Mouse (Mus musculus) ES-Bruce4 (cell line): ENCODE results near the gene Stk39. TPM values are rescaled to one million over a fixed set of nuclear protein-coding genes. Genes with fewer than 3 reads are reported as not detected.

Source experiments
- H3K27ac ChIP-seq: 2 replicates; pipeline ENCODE4 v1.5.1; 2012; ENCODE audit warnings: low read length, inconsistent platforms; ENCODE audit not compliant: insufficient read depth
- H3K27me3 ChIP-seq: 2 replicates; pipeline ENCODE4 v1.6.1; 2012; ENCODE audit warnings: mild to moderate bottlenecking, low read length, inconsistent platforms; ENCODE audit not compliant: control insufficient read depth, poor library complexity, insufficient read depth, severe bottlenecking
- H3K36me3 ChIP-seq: 2 replicates; pipeline ENCODE4 v1.6.1; 2012; ENCODE audit warnings: inconsistent platforms, mild to moderate bottlenecking, low read length, moderate library complexity; ENCODE audit not compliant: control insufficient read depth, poor library complexity, insufficient read depth, severe bottlenecking
- H3K4me1 ChIP-seq: one replicate; pipeline ENCODE4 v1.8.1; 2011; ENCODE audit warnings: low read length; ENCODE audit not compliant: control insufficient read depth, insufficient read depth
- H3K4me3 ChIP-seq: 2 replicates; pipeline ENCODE4 v1.5.1; 2011; ENCODE audit warnings: low read depth, mild to moderate bottlenecking, low read length
- H3K9ac ChIP-seq: 2 replicates; pipeline ENCODE4 v1.6.1; 2012; ENCODE audit warnings: low read depth, mild to moderate bottlenecking, inconsistent platforms; ENCODE audit not compliant: poor library complexity, severe bottlenecking
- H3K9me3 ChIP-seq: replicated peaks from 2 replicates; pipeline ENCODE4 v1.6.1; 2012; ENCODE audit warnings: mild to moderate bottlenecking, low read length, inconsistent platforms; ENCODE audit not compliant: control insufficient read depth, poor library complexity, insufficient read depth, severe bottlenecking
- CTCF ChIP-seq: IDR thresholded peaks from one replicate; pipeline ENCODE4 v1.8.1; 2011; ENCODE audit warnings: low read depth, low read length
- EP300 ChIP-seq: IDR thresholded peaks from 2 replicates; pipeline ENCODE4 v1.6.1; 2011; ENCODE audit warnings: low read depth, low read length; ENCODE audit not compliant: insufficient read depth
- POLR2A ChIP-seq: IDR thresholded peaks from one replicate; pipeline ENCODE4 v1.8.1; 2011; ENCODE audit warnings: low read length; ENCODE audit not compliant: insufficient read depth
- polyA plus RNA-seq: library from polyadenylated mRNA; stranded (reverse); fragments of >200 nt; gene quantifications from 2 replicates; pipeline ENCODE4 v1.2.4, GENCODE M21; 2011; ENCODE audit warnings: low read depth; ENCODE audit not compliant: missing spikeins, insufficient read depth, insufficient read length

Gene Stk39
- polyA plus RNA-seq, 1 experiment = 7.6 TPM

DNA sequence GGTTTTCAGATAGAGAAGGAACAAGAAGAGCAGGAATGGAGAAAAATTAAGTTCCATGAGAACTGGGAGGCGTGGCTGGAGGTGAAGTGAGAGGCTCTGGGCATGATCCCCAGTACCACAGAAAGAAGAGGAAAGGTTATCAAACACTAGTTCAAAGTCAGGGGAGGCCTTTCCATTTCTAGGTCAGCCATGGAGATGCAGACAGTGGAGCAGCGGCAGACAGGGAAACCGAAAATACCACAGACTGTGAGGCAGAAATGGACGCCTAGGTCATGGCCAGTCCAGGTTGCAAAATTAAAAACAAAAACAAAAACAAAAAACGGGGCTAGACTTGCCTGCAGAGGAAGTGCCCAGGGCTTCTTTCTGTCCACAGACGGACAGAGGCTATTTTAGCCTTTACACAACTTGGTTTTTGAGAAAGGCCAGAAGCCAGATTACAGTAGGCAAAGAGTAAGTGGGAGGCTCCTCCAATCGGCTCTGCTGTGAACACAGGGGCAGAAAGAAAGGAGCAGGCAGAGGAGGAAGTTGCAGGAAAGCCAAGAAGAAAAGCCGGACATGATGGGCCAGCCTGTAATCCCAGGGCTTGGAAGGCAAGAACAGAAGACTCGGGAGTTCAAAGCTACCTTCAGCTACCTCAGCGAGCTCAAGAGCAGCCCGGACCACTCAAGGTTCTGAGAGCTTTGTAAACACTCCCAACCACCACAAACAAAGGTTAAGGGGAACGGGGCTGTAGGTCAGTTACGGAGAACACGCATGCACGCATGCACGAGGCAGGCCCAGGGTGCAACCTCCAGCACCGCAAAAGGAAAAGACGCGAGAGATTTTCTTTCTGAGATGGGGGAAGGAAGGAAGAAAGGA is 6.6 kb downstream of the Stk39 start:
- H3K9ac ChIP-seq = no peak overlapping the region
- no peaks in the 10 kb centered on the region for H3K36me3 ChIP-seq
- no peaks in the 10 kb centered on the region for H3K9me3 ChIP-seq
- H3K27me3 ChIP-seq = peaks cover 1% of the 10 kb centered on the region
- no peak overlapping the region for H3K27ac ChIP-seq
- TF ChIP-seq EP300 = no peak
- H3K4me3 ChIP-seq = no peak overlapping the region
- no peaks in the 10 kb centered on the region for H3K4me1 ChIP-seq

GRCm38 (mm10) chr2:68464456-68464855 is 7.6 kb downstream of the Stk39 start:
- no peaks in the 10 kb centered on the region; the same call in 1 of the 2 replicates for H3K27me3 ChIP-seq
- no peak overlapping the region for H3K9ac ChIP-seq
- no peaks in the 10 kb centered on the region for H3K4me1 ChIP-seq
- no peak overlapping the region for H3K27ac ChIP-seq
- no peak for TF ChIP-seq POLR2A
- TF ChIP-seq EP300 = no peak
- no peak for TF ChIP-seq CTCF
- H3K4me3 ChIP-seq = no peak overlapping the region
- H3K9me3 ChIP-seq = no peaks in the 10 kb centered on the region
- H3K36me3 ChIP-seq = no peaks in the 10 kb centered on the region

DNA sequence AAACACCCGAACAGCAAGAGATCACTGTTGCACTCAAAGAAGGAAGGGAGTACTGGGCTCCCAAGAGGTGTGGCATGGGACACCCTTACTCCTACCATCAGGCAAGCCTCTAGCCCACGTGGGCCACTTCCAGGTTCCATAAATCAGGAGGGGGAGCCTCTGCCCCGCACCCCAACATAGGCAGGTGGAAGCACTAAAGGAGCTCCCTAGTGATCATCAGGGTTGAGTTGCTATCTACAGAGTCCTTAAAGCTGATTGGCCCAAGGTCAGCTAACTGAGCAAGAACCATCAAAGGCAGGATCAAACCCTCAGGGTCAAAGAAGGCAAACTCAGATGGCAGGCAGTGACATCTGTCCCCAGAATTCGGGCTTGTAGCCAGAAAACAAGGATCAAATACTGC is 8.3 kb downstream of the Stk39 start:
- no peak overlapping the region for H3K27ac ChIP-seq
- no peak overlapping the region for H3K9ac ChIP-seq

DNA sequence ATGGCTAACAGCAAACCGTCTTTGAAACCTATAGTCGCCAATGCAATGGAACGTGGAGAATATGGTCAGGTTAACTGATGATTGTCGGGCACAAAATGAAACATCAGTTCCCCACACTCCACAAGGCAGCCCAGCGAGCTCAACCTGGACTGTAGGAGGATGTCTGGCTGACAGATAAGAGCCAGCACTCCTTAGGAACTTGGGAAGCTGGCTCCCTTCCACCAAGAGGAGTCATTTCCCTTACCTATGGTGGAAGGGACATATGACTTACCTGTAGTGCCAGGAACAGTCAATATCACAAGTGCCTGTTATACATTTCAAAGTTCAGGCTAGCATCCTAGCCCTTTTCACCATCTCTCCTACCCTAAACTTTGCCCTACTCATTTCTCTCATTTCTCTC is 14.0 kb downstream of the Stk39 start:
- no peaks in the 10 kb centered on the region for H3K4me1 ChIP-seq
- no peak for TF ChIP-seq POLR2A
- no peak for TF ChIP-seq CTCF
- TF ChIP-seq EP300 = no peak
- H3K9me3 ChIP-seq = no peaks in the 10 kb centered on the region

More for the DNA sequence above, 8.3 kb downstream of the Stk39 start:
- TF ChIP-seq EP300 (no peak), CTCF (no peak), POLR2A (no peak)
- H3K4me3 ChIP-seq = no peak overlapping the region
- H3K27me3 ChIP-seq = no peaks in the 10 kb centered on the region; the same call in 1 of the 2 replicates
- H3K4me1 ChIP-seq = no peaks in the 10 kb centered on the region
- no peaks in the 10 kb centered on the region for H3K9me3 ChIP-seq
- H3K36me3 ChIP-seq = no peaks in the 10 kb centered on the region

DNA sequence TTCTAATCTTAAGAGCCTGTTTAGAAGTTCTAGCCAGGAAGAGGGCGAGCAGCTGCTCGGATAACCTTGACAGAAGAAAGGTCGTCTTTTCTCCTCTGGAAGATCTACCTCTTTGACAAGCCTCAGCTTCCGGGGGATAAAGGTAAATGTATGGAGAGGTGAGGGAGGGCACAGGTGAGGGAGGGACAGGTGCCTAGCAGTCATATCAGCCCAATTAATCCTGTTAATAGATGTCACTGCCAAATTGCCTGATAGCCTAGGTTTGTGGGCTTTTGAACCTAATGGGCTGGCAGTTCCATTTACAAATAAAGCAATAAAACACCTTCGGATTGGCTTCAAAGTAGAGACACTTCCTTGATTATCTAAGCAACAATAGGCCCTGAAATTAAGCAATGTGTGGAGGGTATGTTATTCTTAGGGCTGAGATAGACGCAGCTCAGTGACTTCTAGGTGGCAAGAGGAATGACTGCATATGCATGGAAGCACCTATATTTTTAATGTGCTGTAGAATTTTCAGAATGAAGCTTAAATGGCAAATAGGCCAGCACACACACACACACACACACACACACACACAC is 14.5 kb downstream of the Stk39 start:
- H3K9ac ChIP-seq = no peak overlapping the region
- H3K36me3 ChIP-seq = no peaks in the 10 kb centered on the region
- H3K4me1 ChIP-seq = no peaks in the 10 kb centered on the region
- no peak overlapping the region for H3K27ac ChIP-seq
- no peak for TF ChIP-seq EP300
- no peak for TF ChIP-seq POLR2A
- TF ChIP-seq CTCF = no peak
- H3K9me3 ChIP-seq = no peaks in the 10 kb centered on the region
- no peaks in the 10 kb centered on the region for H3K27me3 ChIP-seq
- H3K4me3 ChIP-seq = no peak overlapping the region

More for the DNA sequence above, 14.0 kb downstream of the Stk39 start:
- no peak overlapping the region for H3K27ac ChIP-seq
- H3K27me3 ChIP-seq = no peaks in the 10 kb centered on the region
- no peak overlapping the region for H3K4me3 ChIP-seq
- no peaks in the 10 kb centered on the region for H3K36me3 ChIP-seq
- no peak overlapping the region for H3K9ac ChIP-seq

DNA sequence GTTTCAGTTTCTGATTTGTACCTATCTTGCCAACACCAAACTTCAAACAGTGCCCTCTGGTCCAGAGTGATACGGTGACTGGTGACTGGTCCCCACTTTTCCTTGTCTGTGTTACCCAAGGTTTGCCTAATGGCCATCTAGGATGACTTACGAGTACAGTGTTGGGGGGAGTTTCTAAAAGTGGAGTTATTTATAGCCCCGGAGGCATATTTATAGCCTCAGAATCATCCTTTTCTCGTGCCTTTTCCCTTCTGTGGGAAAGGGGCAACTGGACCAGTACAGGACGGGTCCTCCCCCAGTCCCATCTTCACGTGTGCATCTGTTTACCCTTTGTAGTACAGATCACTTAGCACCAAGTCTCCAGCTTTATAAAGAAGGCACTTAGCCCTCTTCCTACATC is 15.2 kb downstream of the Stk39 start:
- H3K36me3 ChIP-seq = no peaks in the 10 kb centered on the region
- no peak overlapping the region for H3K9ac ChIP-seq
- H3K4me3 ChIP-seq = no peak overlapping the region
- H3K4me1 ChIP-seq = no peaks in the 10 kb centered on the region
- TF ChIP-seq EP300 = no peak
- TF ChIP-seq CTCF = no peak
- no peak for TF ChIP-seq POLR2A
- no peak overlapping the region for H3K27ac ChIP-seq
- no peaks in the 10 kb centered on the region for H3K9me3 ChIP-seq
- H3K27me3 ChIP-seq = no peaks in the 10 kb centered on the region
